Mouse (Mus musculus) thymus, adult 18-20 months (tissue): ENCODE measurements around the gene Rnf220.

ENCODE experiments used
- DNase-seq, 2 experiments: peaks; one replicate each; pipeline ENCODE4 v3.0.0; 2022; ENCODE audit warnings: mixed read lengths in 2 of 2

The Rnf220 gene

GRCm38 (mm10) chr4:117434336-117434735 is 62.5 kb downstream of the Rnf220 start:
- DNase-seq: no peak

GRCm38 (mm10) chr4:117429604-117430003 is 67.2 kb downstream of the Rnf220 start:
- DNase-seq: no peak

- DNase-seq: no peak
Measured at GRCm38 (mm10) chr4:117427540-117427939, 69.3 kb downstream of the Rnf220 start.

GRCm38 (mm10) chr4:117421077-117421476 is 75.8 kb downstream of the Rnf220 start:
- no peak for DNase-seq

- DNase-seq: no peak
Measured at GRCm38 (mm10) chr4:117416827-117417226, 80.0 kb downstream of the Rnf220 start.

GRCm38 (mm10) chr4:117410049-117410410 is 86.8 kb downstream of the Rnf220 start:
- DNase-seq: no peak

- no peak for DNase-seq
Measured at GRCm38 (mm10) chr4:117409144-117410048, 87.5 kb downstream of the Rnf220 start.

- no peak for DNase-seq
Measured at GRCm38 (mm10) chr4:117407945-117408344, 88.9 kb downstream of the Rnf220 start.

- no peak for DNase-seq
Measured at GRCm38 (mm10) chr4:117405999-117406398, 90.9 kb downstream of the Rnf220 start.

GRCm38 (mm10) chr4:117405211-117405610 is 91.6 kb downstream of the Rnf220 start:
- DNase-seq: no peak

GRCm38 (mm10) chr4:117403411-117403810 is 93.4 kb downstream of the Rnf220 start:
- no peak for DNase-seq

GRCm38 (mm10) chr4:117397128-117397527 is 99.7 kb downstream of the Rnf220 start:
- no peak for DNase-seq

- no peak for DNase-seq
Measured at GRCm38 (mm10) chr4:117393027-117393426, 103.8 kb downstream of the Rnf220 start.

- no peak for DNase-seq
Measured at GRCm38 (mm10) chr4:117392391-117392790, 104.5 kb downstream of the Rnf220 start.

- DNase-seq: no peak
Measured at GRCm38 (mm10) chr4:117391966-117392365, 104.9 kb downstream of the Rnf220 start.

- no peak for DNase-seq
Measured at GRCm38 (mm10) chr4:117390850-117391795, 105.7 kb downstream of the Rnf220 start.

- no peak for DNase-seq
Measured at GRCm38 (mm10) chr4:117389264-117390054, 107.4 kb downstream of the Rnf220 start.

- no peak for DNase-seq
Measured at GRCm38 (mm10) chr4:117385247-117385646, 111.6 kb downstream of the Rnf220 start.

- DNase-seq: no peak
Measured at GRCm38 (mm10) chr4:117381846-117382245, 115.0 kb downstream of the Rnf220 start.

- no peak for DNase-seq
Measured at GRCm38 (mm10) chr4:117380558-117380935, 116.3 kb downstream of the Rnf220 start.

GRCm38 (mm10) chr4:117379803-117380557 is 116.9 kb downstream of the Rnf220 start:
- no peak for DNase-seq

- no peak for DNase-seq
Measured at GRCm38 (mm10) chr4:117374078-117374540, 122.7 kb downstream of the Rnf220 start.
